Comparison of ENCODE assay signal across 20 mouse cellular contexts in the genomic region with DNA sequence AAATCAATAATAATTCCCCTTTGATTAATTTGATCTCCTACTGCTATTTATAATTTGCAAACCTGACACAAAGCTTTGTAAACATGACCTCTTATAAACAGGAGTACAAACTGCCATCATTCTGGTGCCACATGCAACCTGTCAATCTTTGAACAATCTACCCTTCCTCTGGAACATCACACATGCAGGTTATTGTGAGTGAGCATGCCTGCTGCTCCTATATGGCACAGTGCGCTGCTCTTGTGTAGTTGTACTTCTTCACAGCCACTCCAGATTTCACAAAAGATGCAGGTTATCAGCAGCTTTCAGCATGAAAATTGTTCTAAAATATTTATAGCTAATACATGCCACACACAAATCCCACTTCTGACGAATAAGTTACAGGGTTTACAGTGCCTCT.
A peak's percentile ranks its signal among the peaks of the same experiment; 100 is the strongest.
DNase-seq lines count a peak whose midpoint lies in the region; ATAC-seq lines count a peak whose summit lies in the region.
"Had no signal": no experiment of that assay in that cellular context is flagged by ENCODE, and none has a peak within 500 bp of the region (broad histone marks: within the 10 kb centered on the region; RNA-seq: fewer than 3 reads in every experiment).

No protein-coding gene starts in this region.

- peak; percentile 83 for ATAC-seq in forebrain, embryonic 13.5 days
- no peak for ATAC-seq in forebrain, embryonic 11.5 days (replicated peaks; ENCODE audit: low FRiP score)
- 0 out of 2 replicates have a peak, but pooled peaks have one; percentile 43 for ATAC-seq in neural tube, embryonic 13.5 days (ENCODE audit: low read depth)
- no peak for ATAC-seq in neural tube, embryonic 15.5 days (ENCODE audit: low FRiP score)
- ATAC-seq: CD4-positive, CD25-positive, alpha-beta regulatory T cell, adult 4 months had no signal

- peak overlapping the region; percentile 57; the same call in 1 of the 2 replicates for H3K27ac ChIP-seq in forebrain, embryonic 13.5 days
- no peak overlapping the region for H3K27ac ChIP-seq in forebrain, embryonic 11.5 days (ENCODE audit: low read depth, low read length)
- H3K27ac ChIP-seq in neural tube, embryonic 13.5 days (replicated peaks): no peak overlapping the region
- H3K27ac ChIP-seq in neural tube, embryonic 15.5 days (replicated peaks): no peak overlapping the region
- H3K27ac ChIP-seq: embryonic facial prominence, embryonic 12.5 days; heart, embryonic 13.5 days; hindbrain, embryonic 12.5 days had no signal

- H3K4me1 ChIP-seq in forebrain, embryonic 13.5 days: peaks cover 11% of the 10 kb centered on the region
- no peaks in the 10 kb centered on the region for H3K4me1 ChIP-seq in forebrain, embryonic 11.5 days (replicated peaks; ENCODE audit: control insufficient read depth, insufficient read depth, low read length)
- peaks cover 13% of the 10 kb centered on the region for H3K4me1 ChIP-seq in neural tube, embryonic 13.5 days (replicated peaks)
- no peaks in the 10 kb centered on the region for H3K4me1 ChIP-seq in neural tube, embryonic 15.5 days
- H3K4me1 ChIP-seq: embryonic facial prominence, embryonic 12.5 days; heart, embryonic 13.5 days; hindbrain, embryonic 12.5 days had no signal

- no peak overlapping the region for H3K4me2 ChIP-seq in forebrain, embryonic 13.5 days
- no peak overlapping the region for H3K4me2 ChIP-seq in forebrain, embryonic 11.5 days (ENCODE audit: low read depth, low read length, severe bottlenecking)
- H3K4me2 ChIP-seq in neural tube, embryonic 13.5 days: no peak overlapping the region
- H3K4me2 ChIP-seq in neural tube, embryonic 15.5 days: no peak overlapping the region
- H3K4me2 ChIP-seq: embryonic facial prominence, embryonic 12.5 days; heart, embryonic 13.5 days; hindbrain, embryonic 12.5 days had no signal

- no peak for DNase-seq in forebrain, embryonic 11.5 days (ENCODE audit: low spot score)
- DNase-seq in layer of hippocampus, postnatal 10 days (ENCODE audit: low spot score in 2 of 2): peak; percentile 5 to 17
- DNase-seq in layer of hippocampus, adult 9-10 months (ENCODE audit: low spot score): no peak
- DNase-seq in heart, postnatal 10 days: no peak
- DNase-seq: adrenal gland, adult 8-10 months; B cell, adult 2 months; cerebellum, adult 11-12 months; cerebellum, adult 9-10 months; cerebellum, postnatal 25 days; gastrocnemius, postnatal 36 days; heart, adult 11 months; heart, postnatal 4 days had no signal

- intact Hi-C loops in heart, postnatal 10 days (cut with DNase I): no loop called here

- no peaks in the 10 kb centered on the region for H3K36me3 ChIP-seq in forebrain, embryonic 13.5 days (ENCODE audit: poor library complexity, severe bottlenecking)
- H3K36me3 ChIP-seq in forebrain, embryonic 11.5 days (ENCODE audit: control insufficient read depth, insufficient read depth, low read length): no peaks in the 10 kb centered on the region
- H3K36me3 ChIP-seq in neural tube, embryonic 13.5 days: no peaks in the 10 kb centered on the region
- no peaks in the 10 kb centered on the region for H3K36me3 ChIP-seq in neural tube, embryonic 15.5 days
- H3K36me3 ChIP-seq: embryonic facial prominence, embryonic 12.5 days; G1E; heart, embryonic 13.5 days; hindbrain, embryonic 12.5 days had no signal

- no peak overlapping the region for H3K9ac ChIP-seq in forebrain, embryonic 13.5 days
- H3K9ac ChIP-seq in forebrain, embryonic 11.5 days (ENCODE audit: low read length): no peak overlapping the region
- no peak overlapping the region for H3K9ac ChIP-seq in neural tube, embryonic 13.5 days
- H3K9ac ChIP-seq in neural tube, embryonic 15.5 days (replicated peaks): no peak overlapping the region
- H3K9ac ChIP-seq: embryonic facial prominence, embryonic 12.5 days; heart, embryonic 13.5 days; hindbrain, embryonic 12.5 days had no signal

- no peaks in the 10 kb centered on the region for H3K9me3 ChIP-seq in forebrain, embryonic 13.5 days (replicated peaks)
- H3K9me3 ChIP-seq in forebrain, embryonic 11.5 days (ENCODE audit: control insufficient read depth, low read length): no peaks in the 10 kb centered on the region
- no peaks in the 10 kb centered on the region for H3K9me3 ChIP-seq in neural tube, embryonic 13.5 days
- no peaks in the 10 kb centered on the region for H3K9me3 ChIP-seq in neural tube, embryonic 15.5 days (replicated peaks)
- H3K9me3 ChIP-seq: embryonic facial prominence, embryonic 12.5 days; G1E; heart, embryonic 13.5 days; hindbrain, embryonic 12.5 days had no signal

- no peaks in the 10 kb centered on the region for H3K27me3 ChIP-seq in forebrain, embryonic 13.5 days
- H3K27me3 ChIP-seq in forebrain, embryonic 11.5 days (ENCODE audit: control insufficient read depth, insufficient read depth, low read length): no peaks in the 10 kb centered on the region
- no peaks in the 10 kb centered on the region for H3K27me3 ChIP-seq in neural tube, embryonic 13.5 days
- H3K27me3 ChIP-seq in neural tube, embryonic 15.5 days (replicated peaks): no peaks in the 10 kb centered on the region
- H3K27me3 ChIP-seq: embryonic facial prominence, embryonic 12.5 days; heart, embryonic 13.5 days; hindbrain, embryonic 12.5 days had no signal

- 70% methylated on average over 2 of the region's 2 CpGs for WGBS in forebrain, embryonic 13.5 days
- 84% methylated on average over 2 of the region's 2 CpGs for WGBS in forebrain, embryonic 11.5 days
- 81% methylated on average over 2 of the region's 2 CpGs for WGBS in neural tube, embryonic 13.5 days
- WGBS in neural tube, embryonic 15.5 days: 63% methylated on average over 2 of the region's 2 CpGs

- H3K4me3 ChIP-seq in forebrain, embryonic 13.5 days: no peak overlapping the region
- H3K4me3 ChIP-seq in forebrain, embryonic 11.5 days (ENCODE audit: low read depth, low read length): no peak overlapping the region
- H3K4me3 ChIP-seq in neural tube, embryonic 13.5 days: no peak overlapping the region
- no peak overlapping the region for H3K4me3 ChIP-seq in neural tube, embryonic 15.5 days (replicated peaks)
- H3K4me3 ChIP-seq: embryonic facial prominence, embryonic 12.5 days; heart, embryonic 13.5 days; hindbrain, embryonic 12.5 days had no signal

Comparison
In these comparisons a context has a peak if more than half of its experiments do, and no peak if none do; other contexts are left out.
1. ATAC-seq: peak in forebrain, embryonic 13.5 days (single experiment) and neural tube, embryonic 13.5 days (single experiment); none in forebrain, embryonic 11.5 days (single experiment) and neural tube, embryonic 15.5 days (single experiment).
2. DNase-seq: peak in layer of hippocampus, postnatal 10 days (2 of 2); none in forebrain, embryonic 11.5 days (single experiment), layer of hippocampus, adult 9-10 months (single experiment) and heart, postnatal 10 days (0 of 2).